Mouse (Mus musculus) heart, postnatal 0 days (tissue): Measurements from ENCODE around the gene Olfml2b. TPM values are rescaled to one million over a fixed set of nuclear protein-coding genes. Genes with fewer than 3 reads are reported as not detected.

Source experiments
- ATAC-seq: fragments of 200-750 bp; cut with Nextera tagmentation; 2 replicates; pipeline ENCODE4 v1.8.0; 2017; ENCODE audit warnings: low read depth, moderate number of reproducible peaks, moderate library complexity; ENCODE audit not compliant: insufficient read depth
- DNase-seq: peaks from one replicate; pipeline ENCODE4 v3.0.0-alpha.2; 2016; ENCODE audit warnings: low spot score
- H3K27ac ChIP-seq: fragments of 300-500 bp; sonication (generic); 2 replicates; pipeline ENCODE4 v1.5.1; 2014; ENCODE audit warnings: low read depth, mild to moderate bottlenecking
- H3K27me3 ChIP-seq: fragments of 300-500 bp; sonication (generic); 2 replicates; pipeline ENCODE4 v1.6.1; 2014; ENCODE audit warnings: low read length, mixed read lengths; ENCODE audit not compliant: control insufficient read depth, insufficient read depth
- H3K36me3 ChIP-seq: fragments of 300-500 bp; sonication (generic); replicated peaks from 2 replicates; pipeline ENCODE4 v1.6.1; 2014; ENCODE audit warnings: low read length, mixed read lengths; ENCODE audit not compliant: control insufficient read depth, insufficient read depth
- H3K4me1 ChIP-seq: fragments of 300-500 bp; sonication (generic); 2 replicates; pipeline ENCODE4 v1.6.1; 2014; ENCODE audit warnings: antibody characterized with exemption; ENCODE audit not compliant: control insufficient read depth, insufficient read depth
- H3K4me2 ChIP-seq: fragments of 300-500 bp; sonication (generic); 2 replicates; pipeline ENCODE4 v1.6.1; 2014; ENCODE audit warnings: low read depth, mild to moderate bottlenecking, low read length, moderate library complexity
- H3K4me3 ChIP-seq: fragments of 300-500 bp; sonication (generic); 2 replicates; pipeline ENCODE4 v1.5.1; 2014; ENCODE audit warnings: low read depth, low read length
- H3K9ac ChIP-seq: fragments of 300-500 bp; sonication (generic); replicated peaks from 2 replicates; pipeline ENCODE4 v1.6.1; 2014; ENCODE audit warnings: low read depth, low read length, mixed read lengths
- H3K9me3 ChIP-seq: fragments of 300-500 bp; sonication (generic); replicated peaks from 2 replicates; pipeline ENCODE4 v1.6.1; 2016; ENCODE audit warnings: low read length; ENCODE audit not compliant: control insufficient read depth
- CTCF ChIP-seq: IDR thresholded peaks from 2 replicates; pipeline ENCODE4 v1.5.1; 2016; ENCODE audit warnings: antibody characterized with exemption, control low read depth, low read depth
- EP300 ChIP-seq: IDR thresholded peaks from 2 replicates; pipeline ENCODE4 v1.6.1; 2016; ENCODE audit warnings: antibody characterized with exemption, low read depth
- WGBS: fragments of 180-500 bp; shearing (Covaris S2); extraction: QIAGEN DNeasy Blood & Tissue Kit; methylation state at CpG from one replicate; pipeline ENCODE4 v1.1.7; 2014; 5-methylcytosine and 5-hydroxymethylcytosine counted together
- polyA plus RNA-seq: library from polyadenylated mRNA; unstranded; fragments of >200 nt; fragmentation: Nextera tagmentation; extraction: Ambion mirVana; gene quantifications from 2 replicates; pipeline ENCODE4 v1.2.1, GENCODE M21; 2015
- total RNA-seq: library from RNA; depleted of rRNA; stranded (reverse); fragments of >200 nt; gene quantifications from 2 replicates; pipeline ENCODE4 v1.2.3, GENCODE M21; 2014; ENCODE audit warnings: low replicate concordance

The Olfml2b gene
- total and polyA plus RNA-seq, 2 experiments from 2014 or later = 26.3 to 63.0 TPM

DNA sequence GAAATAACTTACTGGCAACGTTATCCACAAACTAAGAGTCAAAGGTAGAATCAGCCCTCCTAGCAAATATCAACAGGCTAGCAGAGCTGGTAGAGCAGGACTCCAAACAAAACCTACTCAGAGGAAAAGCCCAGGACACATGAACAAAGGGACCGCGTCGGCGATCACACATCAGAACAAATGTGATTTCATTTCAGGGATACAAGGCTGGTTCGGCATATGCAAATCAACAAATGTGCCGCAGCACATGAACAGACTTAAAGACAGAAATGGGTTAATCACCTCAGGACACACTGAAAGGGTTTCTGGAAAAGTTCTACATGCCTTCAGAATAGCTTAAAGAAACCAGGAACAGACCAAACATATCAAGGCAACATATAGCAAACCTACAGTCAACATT, 67.4 kb downstream of the Olfml2b start:
- ATAC-seq (no peak), DNase-seq (no peak)
- H3K27me3 ChIP-seq = no peaks in the 10 kb centered on the region
- H3K4me1 ChIP-seq = no peaks in the 10 kb centered on the region
- no peak overlapping the region for H3K9ac ChIP-seq
- no peak overlapping the region for H3K4me2 ChIP-seq
- TF ChIP-seq EP300 (no peak), CTCF (no peak)
- no peak overlapping the region for H3K27ac ChIP-seq
- H3K4me3 ChIP-seq = no peak overlapping the region
- peaks cover 16% of the 10 kb centered on the region for H3K36me3 ChIP-seq
- WGBS = 92% methylated on average over 7 of the region's 7 CpGs
- no peaks in the 10 kb centered on the region for H3K9me3 ChIP-seq

DNA sequence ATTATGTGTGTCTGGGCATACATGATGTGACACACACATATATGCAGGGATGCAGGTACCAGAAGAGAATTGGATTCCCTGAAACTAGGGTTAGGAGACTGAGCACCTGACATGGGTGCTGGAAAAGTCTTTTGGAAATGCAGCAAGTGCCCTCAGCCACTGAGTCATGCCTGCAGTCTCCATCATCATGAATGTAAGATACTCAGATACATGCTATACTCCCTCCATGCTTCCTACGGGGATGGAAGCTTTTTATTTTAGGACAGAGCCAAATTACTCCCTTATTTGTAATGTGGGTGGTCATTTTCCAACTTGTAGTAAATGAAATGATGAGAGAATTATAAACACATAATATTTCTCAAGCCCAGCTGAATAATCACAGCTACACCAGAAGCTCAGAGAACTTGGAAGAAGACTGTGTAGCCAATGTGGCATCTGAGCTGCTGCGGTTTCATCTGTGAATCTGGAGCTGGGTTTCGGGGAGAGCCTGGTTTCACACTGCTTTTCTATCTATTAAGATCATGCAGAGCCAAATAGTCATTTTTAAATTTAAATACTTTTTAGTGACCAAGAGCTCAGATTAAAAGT, 73.0 kb downstream of the Olfml2b start:
- WGBS = 87% methylated on average over 3 of the region's 3 CpGs
- no peaks in the 10 kb centered on the region for H3K27me3 ChIP-seq
- no peak for DNase-seq
- H3K9ac ChIP-seq = no peak overlapping the region
- no peak overlapping the region for H3K4me3 ChIP-seq
- H3K9me3 ChIP-seq = no peaks in the 10 kb centered on the region
- no peak overlapping the region for H3K4me2 ChIP-seq
- H3K27ac ChIP-seq = no peak overlapping the region
- no peak for TF ChIP-seq CTCF
- no peaks in the 10 kb centered on the region for H3K36me3 ChIP-seq
- no peak for ATAC-seq
- no peaks in the 10 kb centered on the region for H3K4me1 ChIP-seq

DNA sequence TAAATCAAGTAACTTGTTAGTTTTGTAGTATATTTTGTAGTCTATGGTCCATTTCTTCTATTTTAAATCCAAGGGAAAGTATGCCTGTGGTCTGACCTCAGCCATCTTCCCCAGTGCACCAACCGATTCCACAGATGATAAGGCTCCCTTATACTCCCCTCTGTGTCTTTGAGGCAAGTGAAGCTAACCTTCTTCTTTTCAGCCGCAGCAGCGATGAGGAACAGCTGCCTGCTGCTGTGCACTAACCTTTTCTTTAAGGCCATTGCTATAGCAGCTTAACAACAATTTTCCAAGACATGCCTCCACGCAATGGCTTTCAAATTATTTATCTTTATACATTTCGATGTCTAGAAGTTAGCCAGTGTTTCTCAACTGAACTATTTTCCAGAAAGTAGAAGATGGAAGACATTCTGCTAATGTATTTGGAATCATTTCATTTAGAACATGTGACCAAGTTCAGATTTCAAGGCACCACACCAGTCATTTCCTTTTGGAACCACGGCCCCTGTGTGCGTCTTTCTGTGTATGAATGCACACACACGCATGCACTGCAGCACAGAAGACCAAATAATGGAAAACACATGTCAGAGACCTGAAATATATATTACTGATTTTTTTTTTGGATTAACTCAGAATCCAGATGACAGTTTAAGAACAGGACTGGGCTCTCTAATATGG, 73.9 kb downstream of the Olfml2b start:
- no peaks in the 10 kb centered on the region for H3K4me1 ChIP-seq
- H3K27me3 ChIP-seq = no peaks in the 10 kb centered on the region
- no peak overlapping the region for H3K9ac ChIP-seq
- DNase-seq (no peak), ATAC-seq (no peak)
- H3K9me3 ChIP-seq = no peaks in the 10 kb centered on the region
- WGBS = 72% methylated on average over 8 of the region's 8 CpGs
- H3K36me3 ChIP-seq = no peaks in the 10 kb centered on the region
- no peak overlapping the region for H3K4me3 ChIP-seq
- TF ChIP-seq EP300 (no peak), CTCF (no peak)
- H3K4me2 ChIP-seq = no peak overlapping the region
- H3K27ac ChIP-seq = no peak overlapping the region

DNA sequence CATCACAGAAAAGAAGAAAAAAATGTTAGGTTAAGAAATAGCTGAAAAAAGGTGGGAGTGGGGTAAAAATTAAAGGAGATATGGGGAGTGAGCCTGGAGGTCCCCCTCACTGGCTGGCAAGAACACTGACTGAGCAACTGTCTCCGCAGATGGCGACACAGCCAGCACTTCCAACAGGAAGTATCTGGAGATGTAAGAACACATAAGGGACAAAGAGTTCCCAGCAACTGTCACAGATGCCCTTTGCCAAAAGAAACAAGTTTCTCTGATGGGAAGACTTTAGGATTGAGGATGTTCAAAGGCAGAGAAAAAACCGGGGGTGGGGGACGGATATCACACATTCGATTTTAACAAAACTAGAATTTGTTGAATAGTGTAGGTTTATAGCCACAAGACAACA, 77.2 kb downstream of the Olfml2b start:
- no peaks in the 10 kb centered on the region for H3K27me3 ChIP-seq
- no peaks in the 10 kb centered on the region for H3K4me1 ChIP-seq
- H3K27ac ChIP-seq = 0 out of 2 replicates have a peak overlapping the region, but pooled peaks have one; percentile 4
- peak; percentile 57; the same call in 1 of the 2 replicates for ATAC-seq
- H3K4me3 ChIP-seq = no peak overlapping the region
- H3K9ac ChIP-seq = no peak overlapping the region
- TF ChIP-seq EP300 (peak; percentile 49; the same call in 1 of the 2 replicates), CTCF (no peak)
- H3K36me3 ChIP-seq = no peaks in the 10 kb centered on the region
- WGBS = 67% methylated on average over 5 of the region's 5 CpGs
- H3K9me3 ChIP-seq = no peaks in the 10 kb centered on the region
- DNase-seq = peak; percentile 68
- no peak overlapping the region for H3K4me2 ChIP-seq

DNA sequence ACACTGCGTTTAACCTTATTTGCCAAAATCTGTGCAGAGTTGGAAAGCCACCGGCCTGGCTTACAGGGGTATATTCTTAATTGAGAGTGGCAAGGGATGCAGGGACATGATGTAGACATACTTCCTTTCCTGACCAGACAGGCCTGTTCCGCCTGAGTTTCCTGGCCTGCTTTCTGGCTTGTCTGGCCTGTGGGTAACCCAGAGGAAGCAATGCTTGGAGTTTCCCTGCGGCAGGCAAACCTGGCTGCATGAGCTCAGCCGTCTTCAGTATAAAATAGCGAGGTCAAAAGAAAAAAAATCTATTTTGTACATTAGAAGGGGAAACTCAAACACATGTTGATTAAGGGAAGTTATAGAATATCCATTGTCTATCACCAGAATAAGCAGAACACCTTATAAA, 84.2 kb downstream of the Olfml2b start:
- DNase-seq = no peak
- ATAC-seq = no peak
- Histone ChIP-seq H3K9me3 (no peaks in the 10 kb centered on the region), H3K36me3 (no peaks in the 10 kb centered on the region), H3K27me3 (no peaks in the 10 kb centered on the region), H3K4me1 (no peaks in the 10 kb centered on the region), H3K27ac (no peak overlapping the region), H3K4me3 (no peak overlapping the region), H3K4me2 (no peak overlapping the region), H3K9ac (no peak overlapping the region)
- no peak for TF ChIP-seq EP300
- TF ChIP-seq CTCF = no peak
- WGBS = 66% methylated on average over 6 of the region's 6 CpGs
